Comparison of ENCODE assay signal across 20 mouse cellular contexts in genomic region chr1:103246649-103247048, GRCm38 (mm10).
A peak's percentile ranks its signal among the peaks of the same experiment; 100 is the strongest.
DNase-seq lines count a peak whose midpoint lies in the region; ATAC-seq lines count a peak whose summit lies in the region.
"Had no signal": no experiment of that assay in that cellular context is flagged by ENCODE, and none has a peak within 500 bp of the region (broad histone marks: within the 10 kb centered on the region; RNA-seq: fewer than 3 reads in every experiment).

No protein-coding gene starts in this region.

- no peak overlapping the region for H3K4me3 ChIP-seq in neural tube, embryonic 11.5 days (ENCODE audit: low read depth, low read length)
- no peak overlapping the region for H3K4me3 ChIP-seq in neural tube, embryonic 15.5 days (replicated peaks)
- no peak overlapping the region for H3K4me3 ChIP-seq in neural tube, embryonic 13.5 days
- no peak overlapping the region for H3K4me3 ChIP-seq in neural tube, embryonic 14.5 days (ENCODE audit: low read depth, low read length)
- H3K4me3 ChIP-seq: embryonic facial prominence, embryonic 10.5 days; embryonic facial prominence, embryonic 12.5 days; forebrain, embryonic 13.5 days; forebrain, embryonic 15.5 days had no signal

- no peaks in the 10 kb centered on the region for H3K4me1 ChIP-seq in neural tube, embryonic 11.5 days (ENCODE audit: control insufficient read depth, insufficient read depth, low read length)
- H3K4me1 ChIP-seq in neural tube, embryonic 15.5 days: no peaks in the 10 kb centered on the region
- H3K4me1 ChIP-seq in neural tube, embryonic 13.5 days (replicated peaks): no peaks in the 10 kb centered on the region
- H3K4me1 ChIP-seq in neural tube, embryonic 14.5 days (ENCODE audit: control insufficient read depth, insufficient read depth, low read length): no peaks in the 10 kb centered on the region
- H3K4me1 ChIP-seq: embryonic facial prominence, embryonic 10.5 days; embryonic facial prominence, embryonic 12.5 days; forebrain, embryonic 13.5 days; forebrain, embryonic 15.5 days had no signal

- 63% methylated on average over 1 of the region's 1 CpGs for WGBS in neural tube, embryonic 11.5 days
- WGBS in neural tube, embryonic 15.5 days: 30% methylated on average over 1 of the region's 1 CpGs
- WGBS in neural tube, embryonic 13.5 days: 29% methylated on average over 1 of the region's 1 CpGs
- WGBS in neural tube, embryonic 14.5 days: 36% methylated on average over 1 of the region's 1 CpGs

- no peak overlapping the region for H3K9ac ChIP-seq in neural tube, embryonic 11.5 days (ENCODE audit: low read length)
- no peak overlapping the region for H3K9ac ChIP-seq in neural tube, embryonic 15.5 days (replicated peaks)
- no peak overlapping the region for H3K9ac ChIP-seq in neural tube, embryonic 13.5 days
- H3K9ac ChIP-seq in neural tube, embryonic 14.5 days (replicated peaks; ENCODE audit: low read depth, low read length): no peak overlapping the region
- H3K9ac ChIP-seq: embryonic facial prominence, embryonic 12.5 days; forebrain, embryonic 13.5 days; forebrain, embryonic 15.5 days; forebrain, postnatal 0 days had no signal

- no peaks in the 10 kb centered on the region for H3K9me3 ChIP-seq in neural tube, embryonic 11.5 days (ENCODE audit: control insufficient read depth, low read length)
- H3K9me3 ChIP-seq in neural tube, embryonic 15.5 days (replicated peaks): no peaks in the 10 kb centered on the region
- H3K9me3 ChIP-seq in neural tube, embryonic 13.5 days: no peaks in the 10 kb centered on the region
- no peaks in the 10 kb centered on the region for H3K9me3 ChIP-seq in neural tube, embryonic 14.5 days (ENCODE audit: control insufficient read depth, low read length)
- H3K9me3 ChIP-seq: forebrain, embryonic 15.5 days had no signal

- ATAC-seq in neural tube, embryonic 11.5 days (ENCODE audit: insufficient read depth, low FRiP score, low TSS enrichment): peak; percentile 35; the same call in 1 of the 2 replicates
- no peak for ATAC-seq in neural tube, embryonic 15.5 days (ENCODE audit: low FRiP score)
- ATAC-seq in neural tube, embryonic 13.5 days (ENCODE audit: low read depth): peak; percentile 43; the same call in 1 of the 2 replicates
- peak; percentile 66 for ATAC-seq in neural tube, embryonic 14.5 days (ENCODE audit: low read depth)
- ATAC-seq: activated CD4-positive, CD25-positive, alpha-beta regulatory T cell, adult 4 months; forebrain, embryonic 13.5 days; forebrain, embryonic 15.5 days; forebrain, postnatal 0 days; Patski had no signal

- no peak overlapping the region for H3K27ac ChIP-seq in neural tube, embryonic 11.5 days (ENCODE audit: low read depth, low read length)
- H3K27ac ChIP-seq in neural tube, embryonic 15.5 days (replicated peaks): no peak overlapping the region
- H3K27ac ChIP-seq in neural tube, embryonic 13.5 days (replicated peaks): no peak overlapping the region
- no peak overlapping the region for H3K27ac ChIP-seq in neural tube, embryonic 14.5 days (ENCODE audit: low read depth, low read length)
- H3K27ac ChIP-seq: embryonic facial prominence, embryonic 10.5 days; embryonic facial prominence, embryonic 12.5 days; forebrain, embryonic 13.5 days; forebrain, embryonic 15.5 days had no signal

- H3K4me2 ChIP-seq in neural tube, embryonic 11.5 days (ENCODE audit: low read depth): no peak overlapping the region
- no peak overlapping the region for H3K4me2 ChIP-seq in neural tube, embryonic 15.5 days
- no peak overlapping the region for H3K4me2 ChIP-seq in neural tube, embryonic 13.5 days
- no peak overlapping the region for H3K4me2 ChIP-seq in neural tube, embryonic 14.5 days (ENCODE audit: low read depth, low read length)
- H3K4me2 ChIP-seq: embryonic facial prominence, embryonic 12.5 days; forebrain, embryonic 13.5 days; forebrain, embryonic 15.5 days had no signal

- DNase-seq in neural tube, embryonic 11.5 days (ENCODE audit: low spot score): no peak
- DNase-seq in Muller cell, postnatal 12 days (ENCODE audit: inconsistent ontology term): no peak
- DNase-seq: adrenal gland, adult 8-10 months; adrenal gland, postnatal 14 days; adrenal gland, postnatal 36 days; cerebellum, adult 11-12 months; cerebellum, adult 2 months; cerebellum, adult 9-10 months; cerebellum, postnatal 10 days; cerebellum, postnatal 25 days; forebrain, postnatal 0 days had no signal

- H3K36me3 ChIP-seq in neural tube, embryonic 11.5 days (ENCODE audit: control insufficient read depth, insufficient read depth, low read length): no peaks in the 10 kb centered on the region
- H3K36me3 ChIP-seq in neural tube, embryonic 15.5 days: no peaks in the 10 kb centered on the region
- H3K36me3 ChIP-seq in neural tube, embryonic 13.5 days: no peaks in the 10 kb centered on the region
- H3K36me3 ChIP-seq in neural tube, embryonic 14.5 days (ENCODE audit: control insufficient read depth, insufficient read depth, low read length): no peaks in the 10 kb centered on the region
- H3K36me3 ChIP-seq: embryonic facial prominence, embryonic 10.5 days; embryonic facial prominence, embryonic 12.5 days; forebrain, embryonic 15.5 days had no signal

- H3K27me3 ChIP-seq in neural tube, embryonic 11.5 days (ENCODE audit: control insufficient read depth, insufficient read depth, low read length): no peaks in the 10 kb centered on the region
- no peaks in the 10 kb centered on the region for H3K27me3 ChIP-seq in neural tube, embryonic 15.5 days (replicated peaks)
- H3K27me3 ChIP-seq in neural tube, embryonic 13.5 days: no peaks in the 10 kb centered on the region
- H3K27me3 ChIP-seq in neural tube, embryonic 14.5 days (ENCODE audit: control insufficient read depth, insufficient read depth, low read length): no peaks in the 10 kb centered on the region
- H3K27me3 ChIP-seq: embryonic facial prominence, embryonic 12.5 days; forebrain, embryonic 13.5 days; forebrain, embryonic 15.5 days; Patski had no signal
